Mouse (Mus musculus) bone marrow macrophage, adult 2 months (primary cell): ENCODE data around the gene Ppp2r2c. TPM values are rescaled to one million over a fixed set of nuclear protein-coding genes. Genes with fewer than 3 reads are reported as not detected.

Source experiments
- H3K27ac ChIP-seq: 2 replicates; pipeline ENCODE4 v1.5.1; 2012; ENCODE audit warnings: low read depth, low read length; ENCODE audit not compliant: insufficient read depth
- H3K4me1 ChIP-seq: 2 replicates; pipeline ENCODE4 v1.6.1; 2012; ENCODE audit warnings: low read length; ENCODE audit not compliant: control insufficient read depth, insufficient read depth
- H3K4me3 ChIP-seq: 2 replicates; pipeline ENCODE4 v1.5.1; 2012; ENCODE audit warnings: mild to moderate bottlenecking, low read length, moderate library complexity; ENCODE audit not compliant: insufficient read depth
- CTCF ChIP-seq: IDR thresholded peaks from 2 replicates; pipeline ENCODE4 v1.5.1; 2012; ENCODE audit warnings: low read depth, mild to moderate bottlenecking, low read length, moderate library complexity
- POLR2A ChIP-seq: IDR thresholded peaks from 2 replicates; pipeline ENCODE4 v1.6.1; 2012; ENCODE audit warnings: mild to moderate bottlenecking, low read depth, low read length, borderline replicate concordance
- polyA plus RNA-seq: library from polyadenylated mRNA; stranded (reverse); fragments of >200 nt; gene quantifications from 2 replicates; pipeline ENCODE4 v1.2.4, GENCODE M21; 2012; ENCODE audit not compliant: missing spikeins, insufficient read depth, insufficient read length

Gene Ppp2r2c
- polyA plus RNA-seq, 1 experiment, result not detected

DNA sequence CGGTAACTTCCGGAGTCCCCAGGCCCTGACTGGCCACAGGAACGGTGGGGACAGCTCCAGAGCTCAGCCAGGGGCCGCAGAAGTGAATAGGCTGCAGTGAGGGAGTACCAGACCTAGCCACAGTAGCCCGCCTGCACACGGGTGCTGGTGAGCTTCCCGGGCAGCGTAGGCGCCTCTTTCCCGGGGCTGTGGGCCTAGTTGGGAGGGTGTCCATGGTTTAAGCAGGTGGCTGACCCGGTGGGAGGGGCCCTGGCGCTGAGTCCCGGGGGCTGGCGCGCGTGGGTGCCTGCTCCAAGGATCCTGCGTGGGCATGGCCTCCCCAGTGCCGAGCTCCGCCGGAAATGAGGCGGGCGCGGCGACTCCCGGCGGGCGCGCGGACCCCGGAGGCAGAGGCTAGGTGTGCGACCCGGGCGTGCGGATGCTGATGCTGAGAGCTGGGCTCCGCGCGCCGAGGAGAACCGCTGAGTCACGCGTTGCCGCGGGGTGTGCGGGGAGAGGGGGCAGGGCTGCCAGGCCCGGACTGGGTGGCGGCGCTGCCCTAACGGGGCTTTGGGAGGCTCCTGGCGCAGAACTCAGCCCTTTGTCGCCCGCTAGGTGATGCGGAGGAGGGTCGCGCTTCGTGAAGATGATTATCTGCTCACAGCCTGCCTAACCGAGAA, 1.4 kb downstream of the Ppp2r2c start:
- Histone ChIP-seq H3K27ac (no peak overlapping the region), H3K4me3 (no peak overlapping the region), H3K4me1 (no peaks in the 10 kb centered on the region)
- TF ChIP-seq CTCF (no peak), POLR2A (no peak)

DNA sequence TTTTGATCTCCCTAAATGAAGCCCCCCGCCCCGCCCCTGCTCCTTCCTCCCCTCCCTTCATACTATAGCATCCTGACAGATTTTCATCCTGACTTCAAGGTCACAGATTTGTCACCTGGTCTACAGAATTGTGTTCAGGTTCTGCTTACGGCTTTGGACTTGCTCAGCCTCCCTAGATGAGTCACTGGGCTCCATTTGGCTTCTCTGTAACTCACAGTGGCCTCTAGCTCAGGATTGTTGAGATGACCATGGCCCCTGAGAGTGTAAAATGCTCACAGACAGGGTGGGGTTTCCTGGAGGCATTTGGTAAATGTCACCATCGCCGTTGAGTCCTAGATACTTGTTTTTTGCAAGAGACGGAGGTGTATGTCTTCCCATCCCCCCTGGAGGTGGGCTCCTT, 2.6 kb downstream of the Ppp2r2c start:
- H3K4me3 ChIP-seq, result no peak overlapping the region
- H3K27ac ChIP-seq, result no peak overlapping the region
- TF ChIP-seq CTCF (no peak), POLR2A (no peak)
- no peaks in the 10 kb centered on the region for H3K4me1 ChIP-seq

DNA sequence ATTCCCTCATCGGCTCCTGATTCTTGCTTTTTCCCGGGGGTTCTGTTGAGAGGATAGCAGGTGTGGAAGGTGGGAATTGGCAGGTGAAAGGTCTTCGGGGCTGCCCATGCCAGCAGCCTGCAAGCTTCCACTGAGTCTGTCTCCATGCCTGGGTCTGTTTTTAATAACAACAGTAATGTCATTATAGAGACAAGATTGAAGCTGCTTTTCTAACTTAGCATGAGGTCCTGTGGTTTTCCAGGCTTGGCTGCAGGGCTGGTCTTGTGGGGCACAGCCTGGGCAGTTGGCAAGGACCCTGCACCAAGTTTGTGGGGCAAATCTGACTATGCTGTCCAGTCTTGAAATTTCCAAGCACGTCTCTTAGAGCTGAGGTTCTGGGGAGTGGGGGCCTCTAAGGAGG, 7.6 kb downstream of the Ppp2r2c start:
- no peak overlapping the region for H3K27ac ChIP-seq
- no peaks in the 10 kb centered on the region for H3K4me1 ChIP-seq
- no peak overlapping the region for H3K4me3 ChIP-seq
- TF ChIP-seq POLR2A (no peak), CTCF (no peak)

DNA sequence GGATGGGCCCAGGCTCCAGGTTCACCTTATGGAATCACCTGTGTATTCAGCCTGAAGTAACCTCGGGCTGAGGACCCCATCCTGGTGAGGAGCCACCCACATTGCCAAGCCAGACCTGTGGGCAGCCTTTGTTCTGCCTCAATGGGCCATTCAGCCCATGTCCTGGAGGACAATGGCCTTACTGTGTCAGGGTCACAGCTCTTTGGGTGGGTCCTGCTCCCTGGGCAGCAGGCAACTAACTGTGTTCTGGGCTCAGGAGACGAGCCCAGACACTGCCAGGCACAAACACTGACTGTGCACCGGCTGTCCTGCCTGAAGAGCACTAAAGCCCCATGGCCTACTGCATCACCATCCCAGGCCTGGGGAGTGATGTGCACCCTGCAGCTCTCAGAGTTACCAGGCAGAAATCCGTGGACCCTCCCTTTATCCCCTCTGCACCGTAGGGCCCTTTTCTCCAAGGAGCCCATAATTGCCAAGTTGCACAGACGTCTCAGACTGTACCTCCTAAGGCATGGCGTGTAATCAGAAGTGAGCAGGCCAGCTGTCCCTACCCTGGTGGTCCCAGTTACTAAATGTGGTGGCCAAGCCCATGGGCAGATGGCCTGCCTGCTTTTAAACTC, 8.6 kb downstream of the Ppp2r2c start:
- Histone ChIP-seq H3K4me3 (no peak overlapping the region), H3K27ac (no peak overlapping the region), H3K4me1 (no peaks in the 10 kb centered on the region)
- TF ChIP-seq POLR2A, result no peak
- TF ChIP-seq CTCF, result no peak

DNA sequence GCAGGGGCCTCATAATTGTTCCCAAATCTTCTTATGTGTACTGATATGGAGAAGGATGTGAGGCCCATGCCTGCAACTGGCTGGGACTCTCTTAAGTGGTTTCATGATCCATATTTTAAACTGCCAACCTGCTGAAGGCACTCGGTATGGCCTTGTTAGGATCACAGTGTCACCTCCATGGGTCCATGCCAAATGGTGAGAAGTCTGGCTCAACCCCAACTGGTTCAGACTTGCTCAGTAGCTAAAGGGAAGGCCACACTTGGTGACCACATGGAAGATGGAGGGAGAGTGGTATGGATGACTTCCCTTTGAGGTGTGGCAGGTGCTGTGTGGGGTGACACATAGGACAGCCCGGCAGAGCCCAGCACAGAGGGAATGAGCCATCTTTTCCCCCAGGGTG, 9.3 kb downstream of the Ppp2r2c start:
- no peak for TF ChIP-seq CTCF
- no peak for TF ChIP-seq POLR2A
- Histone ChIP-seq H3K4me1 (no peaks in the 10 kb centered on the region), H3K27ac (no peak overlapping the region), H3K4me3 (no peak overlapping the region)

DNA sequence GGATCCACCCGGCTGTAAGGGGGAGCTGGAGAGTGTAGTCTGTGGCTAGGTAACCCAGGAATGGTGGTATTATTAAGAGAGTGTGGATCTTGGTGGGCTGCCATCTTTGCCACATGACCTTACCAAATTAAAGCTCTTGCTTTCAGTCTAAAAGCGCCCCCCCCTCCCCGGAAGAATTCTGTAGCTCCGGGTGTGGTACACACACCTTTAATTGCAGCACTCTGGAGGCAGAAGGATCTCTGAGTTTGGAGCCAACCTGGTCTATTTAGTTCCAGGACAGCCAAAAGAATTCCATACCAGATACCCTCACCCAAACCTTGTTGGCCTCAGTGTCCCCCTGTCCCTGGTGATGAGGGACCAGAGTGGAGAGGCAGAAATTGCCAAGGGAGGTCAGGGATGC, 10.5 kb downstream of the Ppp2r2c start:
- no peaks in the 10 kb centered on the region for H3K4me1 ChIP-seq
- no peak overlapping the region for H3K4me3 ChIP-seq
- TF ChIP-seq CTCF (no peak), POLR2A (no peak)
- no peak overlapping the region for H3K27ac ChIP-seq

DNA sequence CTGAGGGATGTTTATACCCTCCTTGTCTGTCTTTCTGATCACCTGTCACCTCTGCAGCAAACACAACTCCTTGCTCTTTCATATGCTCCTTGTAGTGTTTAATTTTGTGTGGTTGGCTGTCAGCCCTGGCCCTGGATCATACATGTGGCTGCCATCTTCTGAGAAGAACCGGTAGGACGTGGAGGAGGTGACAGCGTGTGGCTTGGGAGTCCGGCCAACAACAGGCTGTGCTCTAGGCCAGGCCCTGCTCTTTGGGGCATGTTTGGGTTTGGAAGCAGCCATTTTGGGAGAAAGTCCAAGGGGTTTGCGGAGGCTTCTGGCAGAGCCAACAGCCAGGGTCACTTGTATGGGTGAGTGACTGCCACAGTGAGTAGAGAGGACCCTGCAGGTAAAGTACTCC, 12.3 kb downstream of the Ppp2r2c start:
- H3K27ac ChIP-seq, result no peak overlapping the region
- H3K4me1 ChIP-seq, result no peaks in the 10 kb centered on the region
- TF ChIP-seq POLR2A, result no peak
- TF ChIP-seq CTCF, result no peak
- H3K4me3 ChIP-seq, result no peak overlapping the region

DNA sequence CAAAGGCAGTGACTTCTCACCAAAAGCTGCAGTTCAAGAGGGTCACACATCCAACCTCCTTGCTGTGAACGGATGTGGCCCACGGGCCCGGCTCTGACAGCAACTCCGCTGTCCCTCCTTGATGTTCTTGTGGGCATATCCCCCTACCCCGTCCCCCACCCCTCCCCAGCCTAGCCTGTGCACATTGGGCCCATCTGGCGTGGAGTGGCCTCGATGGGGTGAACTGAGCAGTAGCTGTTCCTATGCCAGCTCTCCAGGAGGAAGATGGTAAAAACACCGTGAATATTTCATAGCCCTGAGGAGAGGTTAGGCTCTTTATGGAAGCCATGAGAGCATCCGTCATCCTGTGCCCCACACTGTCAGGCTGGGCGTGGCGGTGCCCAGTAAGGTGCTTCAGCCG, 15.2 kb downstream of the Ppp2r2c start:
- Histone ChIP-seq H3K27ac (no peak overlapping the region), H3K4me1 (no peaks in the 10 kb centered on the region), H3K4me3 (no peak overlapping the region)
- no peak for TF ChIP-seq POLR2A
- TF ChIP-seq CTCF, result no peak

DNA sequence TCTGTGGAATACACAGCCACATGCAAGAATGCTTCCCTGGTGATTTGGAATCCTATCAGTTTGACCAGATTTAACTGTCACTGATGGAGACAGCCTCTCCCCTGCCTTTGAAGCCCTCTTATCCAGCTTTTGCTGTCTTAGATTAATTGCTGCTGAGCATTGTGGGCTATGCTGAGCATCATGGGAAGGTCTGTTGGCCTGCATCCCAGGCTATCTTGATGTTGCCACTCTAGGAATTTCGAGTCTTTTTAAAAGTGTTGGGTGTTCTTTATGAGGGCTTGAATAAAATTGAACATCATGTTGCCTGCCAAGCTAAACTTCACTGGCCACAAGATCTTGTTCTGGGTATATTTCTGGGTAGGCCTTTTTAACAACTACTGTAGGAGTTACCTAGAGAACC, 16.8 kb downstream of the Ppp2r2c start:
- Histone ChIP-seq H3K4me1 (no peaks in the 10 kb centered on the region), H3K27ac (no peak overlapping the region)
- TF ChIP-seq POLR2A (no peak), CTCF (no peak)

DNA sequence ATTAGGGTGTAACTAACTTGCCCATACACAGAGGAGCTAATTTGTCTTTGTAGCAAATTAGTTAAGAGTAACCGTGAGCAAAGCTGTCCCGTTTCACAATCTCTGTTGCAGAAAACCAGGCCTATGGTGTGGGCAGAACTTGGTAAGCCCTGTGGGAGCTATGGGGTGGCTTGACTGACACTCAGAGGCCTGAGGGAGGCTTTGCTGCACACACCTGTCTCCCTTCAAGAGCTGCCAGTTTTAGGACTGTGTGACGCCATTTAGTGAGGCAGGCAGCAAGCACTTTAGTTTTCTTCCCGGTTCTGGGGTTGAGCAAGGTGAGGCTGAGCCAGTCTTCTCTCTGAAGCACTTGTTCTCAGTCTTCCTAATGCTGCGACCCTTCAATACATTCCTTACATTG, 17.3 kb downstream of the Ppp2r2c start:
- Histone ChIP-seq H3K27ac (no peak overlapping the region), H3K4me1 (no peaks in the 10 kb centered on the region), H3K4me3 (no peak overlapping the region)
- no peak for TF ChIP-seq POLR2A
- TF ChIP-seq CTCF, result no peak

More for the DNA sequence above, 16.8 kb downstream of the Ppp2r2c start:
- no peak overlapping the region for H3K4me3 ChIP-seq
